Mouse (Mus musculus): ENCODE measurements around the gene 4930519P11Rik.

- no peak for TF ChIP-seq GATA1 (IDR thresholded peaks at IDR 0.05; ENCODE audit: borderline replicate concordance, low read length)
- TF ChIP-seq CTCF (IDR thresholded peaks at IDR 0.05; ENCODE audit: low read depth, low read length): no peak
- TF ChIP-seq TAL1 (conservative IDR thresholded peaks at IDR 0.05; ENCODE audit: low read depth, low read length): no peak
- TF ChIP-seq GATA2 (IDR thresholded peaks at IDR 0.05; ENCODE audit: borderline replicate concordance, low read depth, low read length): no peak
Measured at GRCm38 (mm10) chr2:154646634-154647033, 33.4 kb upstream of the 4930519P11Rik start.
